In genomic region chr4:102511511-102511910, GRCm38 (mm10) we compare ENCODE assay signal across 8 mouse cellular contexts.
DNase-seq lines count a peak whose midpoint lies in the region; TF ChIP-seq lines count a peak whose summit lies in the region.

No protein-coding gene starts in this region.

- peak overlapping the region; percentile 37 for H3K27ac ChIP-seq in CH12.LX (ENCODE audit: insufficient read depth, low read depth)

- no peak for DNase-seq in CH12.LX (ENCODE audit: extremely low read depth)
- DNase-seq in embryo, embryonic 10.5 days (ENCODE audit: low spot score), result peak; percentile 36
- DNase-seq in gastrocnemius, postnatal 25 days, result peak; percentile 82
- peak; percentile 68 for DNase-seq in induced T-regulatory cell, adult 2 months (ENCODE audit: low read depth)
- DNase-seq in left cerebral cortex, postnatal 14 days (ENCODE audit: low spot score in 2 of 2), result peak; percentile 36 to 73
- DNase-seq in lung, postnatal 4 days, result peak; percentile 60 to 68
- DNase-seq in spleen, postnatal 36 days (ENCODE audit: low spot score in 2 of 2), result peak; percentile 56
- no peak for DNase-seq in cerebellum, adult 8-10 months

- no peaks in the 10 kb centered on the region for H3K79me2 ChIP-seq in CH12.LX (replicated peaks; ENCODE audit: control insufficient read depth, extremely low read depth, insufficient read depth, poor library complexity, severe bottlenecking)

- dilution Hi-C loops in CH12.LX (cut with MboI; ENCODE audit: extremely low pct_ligation_motif_present, extremely low pct_unique_long_range_greater_than_20kb, low sequenced_read_pairs), result no loop called here

- H3K27me3 ChIP-seq in CH12.LX (replicated peaks), result no peaks in the 10 kb centered on the region

- peaks cover 13% of the 10 kb centered on the region for H3K9me3 ChIP-seq in CH12.LX (replicated peaks; ENCODE audit: low read length)

- TF ChIP-seq POLR2A in CH12.LX (IDR thresholded peaks at IDR 0.05; ENCODE audit: low read depth, low read length), result no peak

- no peak for TF ChIP-seq EP300 in CH12.LX (IDR thresholded peaks at IDR 0.05; ENCODE audit: low read length)

- no peak for TF ChIP-seq CTCF in CH12.LX (conservative IDR thresholded peaks at IDR 0.05 in 1 of 2, IDR thresholded peaks at IDR 0.05 in 1 of 2; ENCODE audit: low read depth in 2 of 2, low read length in 2 of 2)

- H3K36me3 ChIP-seq in CH12.LX (replicated peaks in 1 of 2; ENCODE audit: control insufficient read depth in 1 of 2, insufficient read depth in 1 of 2, low read length in 1 of 2), result no peaks in the 10 kb centered on the region

- H3K4me1 ChIP-seq in CH12.LX (ENCODE audit: control insufficient read depth in 1 of 2, insufficient read depth in 2 of 2), result peaks cover 18 to 39% of the 10 kb centered on the region in 2 experiments

- peak overlapping the region; percentile 48 for H3K4me2 ChIP-seq in CH12.LX (ENCODE audit: insufficient read depth, low read depth, poor library complexity, severe bottlenecking)

- TF ChIP-seq RAD21 in CH12.LX (IDR thresholded peaks at IDR 0.05; ENCODE audit: low read depth, low read length), result no peak

- intact Hi-C loops in left cerebral cortex, postnatal 14 days (cut with DNase I), result loop anchor here (1.0 to 5.0 kb wide), 2 partner anchors 61 to 78 kb away; no protein-coding TSS in a partner anchor

- in situ Hi-C loops in CH12.LX (cut with MboI; ENCODE audit: low pct_ligation_motif_present, low pct_unique_long_range_greater_than_20kb, low sequenced_read_pairs), result no loop called here

- peak overlapping the region; percentile 68 for H3K9ac ChIP-seq in CH12.LX (ENCODE audit: insufficient read depth, low read depth)

- peak overlapping the region in 1 of 3 experiments; percentile 29 for H3K4me3 ChIP-seq in CH12.LX (replicated peaks in 1 of 3; ENCODE audit: low read depth in 2 of 3, low read length in 2 of 3, poor library complexity in 1 of 3)

TF ChIP-seq in CH12.LX, 34 proteins besides CTCF, POLR2A, EP300 and RAD21:
- no peak for TF ChIP-seq RCOR1 (conservative IDR thresholded peaks at IDR 0.05; ENCODE audit: low read depth, low read length)
- TF ChIP-seq CHD1 (IDR thresholded peaks at IDR 0.05; ENCODE audit: low read depth, low read length), result no peak
- no peak for TF ChIP-seq SIN3A (IDR thresholded peaks at IDR 0.05; ENCODE audit: low read length)
- no peak for TF ChIP-seq POLR2AphosphoS2 (IDR thresholded peaks at IDR 0.05; ENCODE audit: low read depth, low read length)
- no peak for TF ChIP-seq JUND (conservative IDR thresholded peaks at IDR 0.05; ENCODE audit: low read depth, low read length)
- no peak for TF ChIP-seq NRF1 (IDR thresholded peaks at IDR 0.05; ENCODE audit: low read depth, low read length)
- TF ChIP-seq CHD2 (IDR thresholded peaks at IDR 0.05; ENCODE audit: low read length), result no peak
- TF ChIP-seq IRF4 (IDR thresholded peaks at IDR 0.05; ENCODE audit: low read depth, low read length), result no peak
- no peak for TF ChIP-seq BHLHE40 (IDR thresholded peaks at IDR 0.05; ENCODE audit: low read depth, low read length)
- TF ChIP-seq GABPA (IDR thresholded peaks at IDR 0.05; ENCODE audit: insufficient replicate concordance, low read depth, low read length), result no peak
- no peak for TF ChIP-seq PAX5 (IDR thresholded peaks at IDR 0.05; ENCODE audit: low read length)
- TF ChIP-seq TBP (conservative IDR thresholded peaks at IDR 0.05; ENCODE audit: low read depth, low read length), result no peak
- no peak for TF ChIP-seq SMC3 (IDR thresholded peaks at IDR 0.05; ENCODE audit: low read depth, low read length)
TF ChIP-seq in CH12.LX: peak in this region for 0.

Comparison
In these comparisons a context has a peak if more than half of its experiments do, and no peak if none do; other contexts are left out.
1. DNase-seq: peak in embryo, embryonic 10.5 days (single experiment), gastrocnemius, postnatal 25 days (single experiment), induced T-regulatory cell, adult 2 months (single experiment), left cerebral cortex, postnatal 14 days (2 of 2), lung, postnatal 4 days (2 of 2) and spleen, postnatal 36 days (2 of 2); none in CH12.LX (single experiment) and cerebellum, adult 8-10 months (single experiment).